Mouse (Mus musculus) G1E (cell line): ENCODE measurements at regions not wholly inside any gene's neighbourhood (a gene's known extent, or its start where the extent isn't known, plus 50 kb on each side); places are given as distances from the start of the nearest gene placed in this dataset.

ENCODE experiments used
- CTCF ChIP-seq: IDR thresholded peaks from 2 replicates; pipeline ENCODE4 v1.5.1; 2012; ENCODE audit warnings: low read depth, low read length, inconsistent platforms, mixed read lengths
- POLR2AphosphoS5 ChIP-seq: IDR thresholded peaks from 2 replicates; pipeline ENCODE4 v1.6.1; 2012; ENCODE audit warnings: low read depth, low read length, inconsistent platforms; ENCODE audit not compliant: insufficient replicate concordance

- TF ChIP-seq CTCF: no peak
- no peak for TF ChIP-seq POLR2AphosphoS5
These were observed 50.4 kb upstream of the Atxn1 start for GRCm38 (mm10) chr13:46015231-46015630.
